Comparison of ENCODE assay signal across 9 mouse cellular contexts in the genomic region with DNA sequence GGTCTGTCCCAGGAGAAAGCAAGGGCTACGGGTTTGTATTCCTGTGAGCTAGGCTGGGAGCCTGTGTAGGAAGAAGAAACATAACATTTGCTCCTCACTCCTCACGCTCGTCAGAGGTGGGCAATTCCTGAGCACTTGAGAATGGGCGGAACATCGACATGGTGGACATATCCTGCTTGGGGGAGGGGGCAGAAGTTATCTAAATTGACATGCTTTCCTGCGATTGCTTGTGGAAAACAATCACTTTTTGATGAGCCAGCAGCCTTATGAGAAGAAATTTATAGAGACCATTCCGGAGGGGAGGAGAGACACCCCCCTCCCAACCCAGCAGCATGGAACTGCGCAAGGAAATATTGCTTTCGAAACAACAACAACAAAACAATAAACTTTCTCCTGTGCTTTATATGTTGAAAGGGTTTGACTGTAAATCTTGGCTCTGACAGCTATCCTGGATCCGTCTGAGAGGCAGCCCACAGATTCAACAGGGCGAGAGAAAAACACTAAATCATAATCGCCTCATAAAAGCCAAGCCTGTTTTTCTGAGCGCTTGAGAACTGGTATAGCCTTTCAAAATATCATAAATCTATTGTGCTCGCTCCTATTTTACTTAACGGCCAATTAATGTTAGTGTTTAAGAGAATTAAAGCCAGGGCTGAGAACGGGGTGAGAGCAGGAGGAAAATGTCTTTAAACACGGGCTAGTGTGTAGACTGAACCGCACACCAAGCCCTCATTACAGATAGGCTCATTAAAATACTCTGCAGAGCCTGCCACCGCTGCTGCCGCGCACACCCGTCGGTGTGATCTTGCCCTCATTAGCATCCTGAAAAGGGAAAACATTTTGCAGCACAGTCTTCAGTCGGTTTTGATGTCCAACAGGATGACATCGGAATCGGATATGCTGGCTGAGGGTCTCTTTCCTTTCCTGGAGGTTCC.
DNase-seq lines count a peak whose midpoint lies in the region; ATAC-seq and TF ChIP-seq lines count a peak whose summit lies in the region.
"Had no signal": no experiment of that assay in that cellular context is flagged by ENCODE, and none has a peak within 500 bp of the region (broad histone marks: within the 10 kb centered on the region; RNA-seq: fewer than 3 reads in every experiment).

No protein-coding gene starts in this region.

- H3K27me3 ChIP-seq in heart, postnatal 0 days (ENCODE audit: control insufficient read depth, insufficient read depth, low read length): no peaks in the 10 kb centered on the region
- no peaks in the 10 kb centered on the region for H3K27me3 ChIP-seq in limb, embryonic 11.5 days (ENCODE audit: control insufficient read depth, insufficient read depth, low read length)

- no peak overlapping the region; the same call in 1 of the 2 replicates for H3K4me2 ChIP-seq in heart, postnatal 0 days (ENCODE audit: low read depth, low read length)
- peak overlapping the region; percentile 43 for H3K4me2 ChIP-seq in limb, embryonic 11.5 days (ENCODE audit: low read depth, severe bottlenecking)

- no peaks in the 10 kb centered on the region for H3K36me3 ChIP-seq in heart, postnatal 0 days (replicated peaks; ENCODE audit: control insufficient read depth, insufficient read depth, low read length)
- H3K36me3 ChIP-seq in limb, embryonic 11.5 days (ENCODE audit: control insufficient read depth, insufficient read depth, low read length): no peaks in the 10 kb centered on the region

- peak; percentile 63; the same call in 1 of the 2 replicates for ATAC-seq in frontal cortex, adult (ENCODE audit: low TSS enrichment)
- no peak; the same call in 1 of the 2 replicates for ATAC-seq in heart, postnatal 0 days (ENCODE audit: insufficient read depth, low read depth)
- ATAC-seq in limb, embryonic 11.5 days (ENCODE audit: insufficient number of reproducible peaks, low FRiP score, low TSS enrichment, low read depth): 0 out of 2 replicates have a peak, but pooled peaks have one; percentile 31

- H3K9ac ChIP-seq in heart, postnatal 0 days (replicated peaks; ENCODE audit: low read depth, low read length): no peak overlapping the region
- peak overlapping the region; percentile 22; the same call in 1 of the 2 replicates for H3K9ac ChIP-seq in limb, embryonic 11.5 days (ENCODE audit: low read length)
- H3K9ac ChIP-seq: liver, embryonic 14.5 days had no signal

- no peak for DNase-seq in frontal cortex, postnatal 10 days (ENCODE audit: low spot score in 2 of 2)
- peak; percentile 32 for DNase-seq in Muller cell, postnatal 12 days (ENCODE audit: inconsistent ontology term)
- DNase-seq in heart, postnatal 0 days (ENCODE audit: low spot score): no peak
- peak; percentile 58 for DNase-seq in limb, embryonic 11.5 days (ENCODE audit: low spot score)
- no peak for DNase-seq in adipocyte (ENCODE audit: low spot score)
- DNase-seq in ovary, adult 18-20 months (ENCODE audit: low spot score): no peak
- DNase-seq in testis, postnatal 10 days (ENCODE audit: low spot score): no peak

- TF ChIP-seq CTCF in heart, postnatal 0 days (IDR thresholded peaks at IDR 0.05; ENCODE audit: low read depth): no peak

- no peaks in the 10 kb centered on the region for H3K9me3 ChIP-seq in heart, postnatal 0 days (replicated peaks; ENCODE audit: control insufficient read depth, low read length)
- no peaks in the 10 kb centered on the region for H3K9me3 ChIP-seq in limb, embryonic 11.5 days (ENCODE audit: control insufficient read depth, low read length)

- peak overlapping the region; percentile 70 for H3K27ac ChIP-seq in heart, postnatal 0 days (ENCODE audit: low read depth)
- no peak overlapping the region for H3K27ac ChIP-seq in limb, embryonic 11.5 days (replicated peaks; ENCODE audit: low read depth, low read length)
- H3K27ac ChIP-seq: liver, embryonic 14.5 days had no signal

- H3K4me3 ChIP-seq in heart, postnatal 0 days (ENCODE audit: low read depth, low read length): no peak overlapping the region
- H3K4me3 ChIP-seq in limb, embryonic 11.5 days (ENCODE audit: low read depth, low read length): 0 out of 2 replicates have a peak overlapping the region, but pooled peaks have one; percentile 7

- peak; percentile 61; the same call in 1 of the 2 replicates for TF ChIP-seq EP300 in heart, postnatal 0 days (IDR thresholded peaks at IDR 0.05; ENCODE audit: low read depth)

- H3K4me1 ChIP-seq in heart, postnatal 0 days (ENCODE audit: control insufficient read depth, insufficient read depth): peaks cover 40% of the 10 kb centered on the region
- peaks cover 18% of the 10 kb centered on the region for H3K4me1 ChIP-seq in limb, embryonic 11.5 days (ENCODE audit: control insufficient read depth, insufficient read depth, low read length)

- 55% methylated on average over 26 of the region's 26 CpGs for WGBS in heart, postnatal 0 days
- 15% methylated on average over 26 of the region's 26 CpGs for WGBS in limb, embryonic 11.5 days

Comparison
In these comparisons a context has a peak if more than half of its experiments do, and no peak if none do; other contexts are left out.
1. DNase-seq: peak in Muller cell, postnatal 12 days (single experiment) and limb, embryonic 11.5 days (single experiment); none in frontal cortex, postnatal 10 days (0 of 2), heart, postnatal 0 days (single experiment), adipocyte (single experiment), ovary, adult 18-20 months (single experiment) and testis, postnatal 10 days (single experiment).